Mouse (Mus musculus): Measurements from ENCODE around the gene Syt1. TPM values are rescaled to one million over a fixed set of nuclear protein-coding genes. Genes with fewer than 3 reads are reported as not detected.

The Syt1 gene
- total RNA-seq, 2 experiments from 2014 or later, result 0.05 to 0.06 TPM

GRCm38 (mm10) chr10:108780614-108781013 is 230.2 kb downstream of the Syt1 start:
- intact Hi-C loops (cut with DNase I), result no loop called here
- no peak for DNase-seq (ENCODE audit: low spot score)

GRCm38 (mm10) chr10:108776735-108777134 is 234.0 kb downstream of the Syt1 start:
- DNase-seq (ENCODE audit: low spot score), result no peak
- intact Hi-C loops (cut with DNase I), result no loop called here

GRCm38 (mm10) chr10:108771081-108771480 is 239.7 kb downstream of the Syt1 start:
- no peak for DNase-seq (ENCODE audit: low spot score)
- intact Hi-C loops (cut with DNase I), result no loop called here

- intact Hi-C loops (cut with DNase I), result no loop called here
- no peak for DNase-seq (ENCODE audit: low spot score)
Measured at GRCm38 (mm10) chr10:108765564-108765963, 245.2 kb downstream of the Syt1 start.

- intact Hi-C loops (cut with DNase I), result no loop called here
- no peak for DNase-seq (ENCODE audit: low spot score)
Measured at GRCm38 (mm10) chr10:108763722-108764121, 247.1 kb downstream of the Syt1 start.

GRCm38 (mm10) chr10:108753304-108753703 is 257.5 kb downstream of the Syt1 start:
- DNase-seq (ENCODE audit: low spot score), result no peak
- intact Hi-C loops (cut with DNase I), result no loop called here

- intact Hi-C loops (cut with DNase I), result no loop called here
- DNase-seq (ENCODE audit: low spot score), result no peak
Measured at GRCm38 (mm10) chr10:108743759-108744158, 267.0 kb downstream of the Syt1 start.

- no peak for DNase-seq (ENCODE audit: low spot score)
- intact Hi-C loops (cut with DNase I), result loop anchor here (5.0 kb wide), 2 partner anchors 763 to 933 kb away; no protein-coding TSS in a partner anchor
Measured at GRCm38 (mm10) chr10:108733982-108734381, 276.8 kb downstream of the Syt1 start.

GRCm38 (mm10) chr10:108728961-108729360 is 281.8 kb downstream of the Syt1 start:
- intact Hi-C loops (cut with DNase I), result no loop called here
- DNase-seq (ENCODE audit: low spot score), result no peak

- intact Hi-C loops (cut with DNase I), result no loop called here
- DNase-seq (ENCODE audit: low spot score), result no peak
Measured at GRCm38 (mm10) chr10:108726391-108726790, 284.4 kb downstream of the Syt1 start.

GRCm38 (mm10) chr10:108724878-108725277 is 285.9 kb downstream of the Syt1 start:
- no peak for DNase-seq (ENCODE audit: low spot score)
- intact Hi-C loops (cut with DNase I), result no loop called here

- intact Hi-C loops (cut with DNase I), result no loop called here
- DNase-seq (ENCODE audit: low spot score), result no peak
Measured at GRCm38 (mm10) chr10:108710514-108710913, 300.3 kb downstream of the Syt1 start.

- intact Hi-C loops (cut with DNase I), result no loop called here
- no peak for DNase-seq (ENCODE audit: low spot score)
Measured at GRCm38 (mm10) chr10:108705658-108706057, 305.1 kb downstream of the Syt1 start.

- intact Hi-C loops (cut with DNase I), result no loop called here
Measured at GRCm38 (mm10) chr10:108701361-108702128, 309.2 kb downstream of the Syt1 start.

GRCm38 (mm10) chr10:108699946-108700345 is 310.8 kb downstream of the Syt1 start, which contains the start of gene Gm5136:
Gene Gm5136, minus strand, starts transcription at chr10:108700160.
- DNase-seq (ENCODE audit: low spot score), result no peak
- intact Hi-C loops (cut with DNase I), result no loop called here

More at GRCm38 (mm10) chr10:108701361-108702128, 309.2 kb downstream of the Syt1 start:
- DNase-seq (ENCODE audit: low spot score), result no peak

GRCm38 (mm10) chr10:108697062-108697461 is 313.7 kb downstream of the Syt1 start:
- intact Hi-C loops (cut with DNase I), result no loop called here
- no peak for DNase-seq (ENCODE audit: low spot score)

- DNase-seq (ENCODE audit: low spot score), result no peak
- intact Hi-C loops (cut with DNase I), result no loop called here
Measured at GRCm38 (mm10) chr10:108690954-108691353, 319.8 kb downstream of the Syt1 start.

- no peak for DNase-seq (ENCODE audit: low spot score)
Measured at GRCm38 (mm10) chr10:108686696-108687095, 324.1 kb downstream of the Syt1 start.

GRCm38 (mm10) chr10:108679675-108680390 is 330.9 kb downstream of the Syt1 start:
- no peak for DNase-seq (ENCODE audit: low spot score)
- intact Hi-C loops (cut with DNase I), result no loop called here

More at GRCm38 (mm10) chr10:108686696-108687095, 324.1 kb downstream of the Syt1 start:
- intact Hi-C loops (cut with DNase I), result no loop called here

- intact Hi-C loops (cut with DNase I), result no loop called here
- DNase-seq (ENCODE audit: low spot score), result no peak
Measured at GRCm38 (mm10) chr10:108677053-108677452, 333.7 kb downstream of the Syt1 start.

GRCm38 (mm10) chr10:108668944-108669343 is 341.8 kb downstream of the Syt1 start:
- intact Hi-C loops (cut with DNase I), result no loop called here
- DNase-seq (ENCODE audit: low spot score), result no peak

All from heart, postnatal 25 days (tissue).